Mouse (Mus musculus) lung, adult 2 months (tissue): Measurements from ENCODE around the gene Setx.

Experiments used
- CTCF ChIP-seq: fragments of 200-500 bp; IDR thresholded peaks from 2 replicates; pipeline ENCODE4 v1.5.1; 2011; ENCODE audit warnings: mild to moderate bottlenecking, low read length, control low read depth; ENCODE audit not compliant: insufficient read depth
- POLR2A ChIP-seq: fragments of 200-500 bp; IDR thresholded peaks from 2 replicates; pipeline ENCODE4 v1.6.1; 2011; ENCODE audit warnings: low read depth, mild to moderate bottlenecking, control low read depth, low read length, borderline replicate concordance; ENCODE audit errors: extremely low read depth

- TF ChIP-seq CTCF: no peak
- no peak for TF ChIP-seq POLR2A
Measured at GRCm38 (mm10) chr2:29096751-29097150, 27.2 kb upstream of the Setx start.
